Mouse (Mus musculus): ENCODE measurements around the gene Rpl36al.

GRCm38 (mm10) chr12:69214393-69214792, 30.5 kb upstream of the Rpl36al start:
- TF ChIP-seq POLR2A (IDR thresholded peaks at IDR 0.05; ENCODE audit: insufficient read depth, low read depth, low read length), result no peak
- TF ChIP-seq CTCF (IDR thresholded peaks at IDR 0.05; ENCODE audit: insufficient read depth, low read depth, low read length), result no peak

Data from olfactory bulb, adult 2 months (tissue).